Mouse (Mus musculus) MEL-GATA-1-ER (cell line): Measurements from ENCODE around the gene Pitx1.

Experiments used
- DNase-seq: peaks from one replicate; pipeline ENCODE4 v3.0.0-alpha.2; 2012; ENCODE audit warnings: low read depth; ENCODE audit errors: extremely low read depth

The Pitx1 gene

DNA sequence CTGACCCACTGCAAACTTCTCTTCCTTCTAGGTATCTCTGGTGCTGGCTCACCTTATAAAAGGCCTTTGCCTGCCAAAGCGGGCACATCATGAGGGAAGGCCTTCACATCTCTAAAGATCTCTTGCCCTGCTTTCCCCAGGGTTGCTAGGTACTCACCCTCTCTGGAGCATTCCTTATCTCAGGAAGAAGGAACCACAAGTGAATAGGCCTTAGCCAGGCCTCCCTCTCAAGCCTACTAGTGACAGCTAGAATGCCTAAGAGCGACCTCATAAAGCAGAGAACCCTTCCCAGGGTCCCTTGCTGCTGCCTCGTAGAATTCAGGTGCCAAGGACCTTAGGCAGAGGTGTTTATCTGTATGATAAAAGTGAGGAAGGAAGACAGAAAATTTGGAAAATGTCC, 51.7 kb downstream of the Pitx1 start, which contains the start of gene Catsper3:
Catsper3 (plus strand) TSS at position 301 of the 400 bp plus-strand sequence.
- DNase-seq = no peak

DNA sequence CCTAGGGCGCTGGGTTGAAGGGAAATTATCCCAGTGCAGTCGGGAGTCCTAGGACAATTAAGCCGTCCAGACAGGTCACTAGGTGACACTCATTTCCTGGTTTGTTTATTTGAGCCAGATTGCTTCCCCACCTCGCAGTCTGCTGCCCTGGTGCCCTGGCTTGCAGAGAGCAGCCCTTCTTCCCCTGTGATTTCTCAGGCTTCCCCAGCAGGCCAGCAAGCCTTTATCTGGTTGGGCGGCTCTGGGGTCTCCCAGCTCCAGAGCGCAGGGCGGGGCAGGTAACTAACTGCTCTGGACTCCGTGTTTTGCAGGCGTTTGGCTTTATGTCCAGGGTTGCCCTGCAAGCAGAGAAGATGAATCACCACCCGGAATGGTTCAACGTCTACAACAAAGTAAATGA, 60.9 kb downstream of the Pitx1 start:
- no peak for DNase-seq
